Mouse (Mus musculus) heart, adult 9 months (tissue): Measurements from ENCODE around the gene Spata21.
"Not testable (repeated sequence)": the region's sequence is repeated elsewhere in the genome, so short reads cannot be mapped to it uniquely, and the experiment has no call there.

Experiments used
- DNase-seq, 2 experiments: peaks; one replicate each; pipeline ENCODE4 v3.0.0; 2022; ENCODE audit warnings: low spot score in 2 of 2

Spata21 gene

GRCm38 (mm10) chr4:141130704-141131342, 42.7 kb downstream of the Spata21 start:
- DNase-seq = no peak

GRCm38 (mm10) chr4:141131531-141132061, 43.5 kb downstream of the Spata21 start:
- no peak for DNase-seq

GRCm38 (mm10) chr4:141132191-141132590, 44.1 kb downstream of the Spata21 start:
- no peak for DNase-seq

- DNase-seq = no peak
Observed at GRCm38 (mm10) chr4:141133227-141133626, 45.1 kb downstream of the Spata21 start.

GRCm38 (mm10) chr4:141134031-141134441, 45.9 kb downstream of the Spata21 start:
- DNase-seq = no peak

GRCm38 (mm10) chr4:141134751-141135530, 46.8 kb downstream of the Spata21 start:
- DNase-seq = peak in 1 of 2 experiments; percentile 52

- DNase-seq = no peak
Observed at GRCm38 (mm10) chr4:141136126-141136525, 48.0 kb downstream of the Spata21 start.

- not testable (repeated sequence) for DNase-seq
Observed at GRCm38 (mm10) chr4:141137740-141138139, 49.6 kb downstream of the Spata21 start.

GRCm38 (mm10) chr4:141138425-141139115, 50.4 kb downstream of the Spata21 start:
- no peak for DNase-seq

GRCm38 (mm10) chr4:141139116-141139970, 51.2 kb downstream of the Spata21 start, which contains the start of gene Szrd1:
Szrd1 (minus strand) TSS chr4:141139775.
- peak; percentile 97 to 98 for DNase-seq

- not testable (repeated sequence) for DNase-seq
Observed at GRCm38 (mm10) chr4:141140354-141140753, 52.2 kb downstream of the Spata21 start.

- DNase-seq = no peak
Observed at GRCm38 (mm10) chr4:141140967-141141366, 52.8 kb downstream of the Spata21 start.

- DNase-seq = peak; percentile 73 to 88
Observed at GRCm38 (mm10) chr4:141142285-141142811, 54.2 kb downstream of the Spata21 start.

GRCm38 (mm10) chr4:141145124-141145523, 57.0 kb downstream of the Spata21 start:
- DNase-seq = not testable (repeated sequence)

GRCm38 (mm10) chr4:141146491-141147033, 58.4 kb downstream of the Spata21 start:
- no peak for DNase-seq

GRCm38 (mm10) chr4:141147112-141148008, 59.2 kb downstream of the Spata21 start, which contains the start of gene Fbxo42:
Fbxo42 (plus strand) TSS chr4:141147913.
- DNase-seq = peak; percentile 93 to 94

- DNase-seq = peak in 1 of 2 experiments; percentile 38
Observed at GRCm38 (mm10) chr4:141148009-141148801, 60.1 kb downstream of the Spata21 start.

- DNase-seq = no peak
Observed at GRCm38 (mm10) chr4:141149116-141149515, 61.0 kb downstream of the Spata21 start.

GRCm38 (mm10) chr4:141157485-141157884, 69.4 kb downstream of the Spata21 start:
- DNase-seq = no peak
